Mouse (Mus musculus) spleen, adult 2 months (tissue): ENCODE results near the gene Stam. TPM values are rescaled to one million over a fixed set of nuclear protein-coding genes. Genes with fewer than 3 reads are reported as not detected.
A peak's percentile ranks its signal among the peaks of the same experiment; 100 is the strongest.

Experiments used
- DNase-seq, 2 experiments: peaks; one replicate each; pipeline versions ENCODE4 v3.0.0 to v3.0.0-alpha.2; 2012 to 2021; ENCODE audit warnings: low spot score in 2 of 2, low read depth in 1 of 2
- H3K27ac ChIP-seq: fragments of 200-500 bp; 2 replicates; pipeline ENCODE4 v1.5.1; 2012; ENCODE audit warnings: low read length, inconsistent platforms; ENCODE audit not compliant: insufficient read depth
- H3K27me3 ChIP-seq: fragments of 200-500 bp; 2 replicates; pipeline ENCODE4 v1.6.1; 2012; ENCODE audit warnings: mild to moderate bottlenecking, moderate library complexity, low read length, inconsistent platforms; ENCODE audit not compliant: control insufficient read depth, insufficient read depth
- H3K36me3 ChIP-seq: fragments of 200-500 bp; 2 replicates; pipeline ENCODE4 v1.6.1; 2012; ENCODE audit warnings: mild to moderate bottlenecking, low read length, inconsistent platforms; ENCODE audit not compliant: control insufficient read depth, insufficient read depth
- H3K4me1 ChIP-seq: fragments of 200-500 bp; 2 replicates; pipeline ENCODE4 v1.6.1; 2011; ENCODE audit warnings: inconsistent platforms; ENCODE audit not compliant: control insufficient read depth, insufficient read depth, insufficient read length
- H3K4me3 ChIP-seq: fragments of 200-500 bp; 2 replicates; pipeline ENCODE4 v1.5.1; 2011; ENCODE audit warnings: mild to moderate bottlenecking, inconsistent platforms; ENCODE audit not compliant: insufficient read depth, insufficient read length; ENCODE audit errors: extremely low read depth
- CTCF ChIP-seq: fragments of 200-500 bp; IDR thresholded peaks from 2 replicates; pipeline ENCODE4 v1.5.1; 2011; ENCODE audit warnings: mild to moderate bottlenecking, inconsistent platforms; ENCODE audit not compliant: insufficient read depth, insufficient read length, insufficient replicate concordance; ENCODE audit errors: extremely low read depth
- POLR2A ChIP-seq: fragments of 200-500 bp; IDR thresholded peaks from 2 replicates; pipeline ENCODE4 v1.6.1; 2011; ENCODE audit warnings: low read depth, low read length, inconsistent platforms
- WGBS: fragments of 180-500 bp; shearing (Covaris S2); methylation state at CpG from one replicate; pipeline ENCODE4 v1.1.7; 2018; 5-methylcytosine and 5-hydroxymethylcytosine counted together
- polyA plus RNA-seq: library from polyadenylated mRNA; depleted of rRNA; stranded (reverse); fragments of >200 nt; gene quantifications from 2 replicates; pipeline ENCODE4 v1.2.3, GENCODE M21; 2012

Stam gene
- polyA plus RNA-seq, 1 experiment = 7.2 TPM

GRCm38 (mm10) chr2:14126387-14126786 lies 52.5 kb downstream of the Stam start:
- DNase-seq = no peak
- Histone ChIP-seq H3K36me3 (peaks cover 4% of the 10 kb centered on the region), H3K4me1 (no peaks in the 10 kb centered on the region; the same call in none of the 2 replicates), H3K27ac (no peak overlapping the region), H3K27me3 (no peaks in the 10 kb centered on the region), H3K4me3 (no peak overlapping the region)
- WGBS = 91% methylated on average over 6 of the region's 6 CpGs
- TF ChIP-seq CTCF (no peak), POLR2A (no peak)

DNA sequence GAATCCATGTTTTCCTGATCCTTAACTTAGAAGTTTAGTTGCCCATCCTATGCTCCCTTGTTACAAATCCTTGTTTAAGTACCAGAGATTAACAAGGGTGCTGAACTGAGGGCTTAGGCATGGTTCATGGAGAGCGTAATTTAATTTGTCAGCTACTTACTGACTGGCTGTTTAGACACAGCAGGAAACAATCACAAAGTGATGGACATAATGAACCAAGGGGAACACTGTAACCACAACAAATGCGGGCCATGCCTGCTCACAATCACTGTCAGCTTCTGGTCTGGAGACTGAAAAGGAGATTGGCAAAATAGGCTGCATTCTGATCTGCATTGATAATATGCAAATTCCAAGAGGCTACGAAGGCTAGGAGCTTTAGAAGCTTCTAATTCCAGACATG lies 53.7 kb downstream of the Stam start:
- no peaks in the 10 kb centered on the region; the same call in none of the 2 replicates for H3K4me1 ChIP-seq
- 88% methylated on average over 3 of the region's 3 CpGs for WGBS

GRCm38 (mm10) chr2:14130641-14131339 lies 56.9 kb downstream of the Stam start:
- Histone ChIP-seq H3K4me1 (no peaks in the 10 kb centered on the region; the same call in none of the 2 replicates), H3K4me3 (peak overlapping the region; percentile 39), H3K27me3 (no peaks in the 10 kb centered on the region), H3K36me3 (peaks cover 2% of the 10 kb centered on the region; the same call in 1 of the 2 replicates), H3K27ac (no peak overlapping the region)
- TF ChIP-seq POLR2A (no peak), CTCF (no peak)
- 12% methylated on average over 12 of the region's 12 CpGs for WGBS
- DNase-seq = peak in 1 of 2 experiments; percentile 9

More for the DNA sequence above, 53.7 kb downstream of the Stam start:
- H3K27me3 ChIP-seq = no peaks in the 10 kb centered on the region
- TF ChIP-seq CTCF (no peak), POLR2A (no peak)
- peaks cover 4% of the 10 kb centered on the region for H3K36me3 ChIP-seq
- H3K4me3 ChIP-seq = no peak overlapping the region
- DNase-seq = no peak
- H3K27ac ChIP-seq = no peak overlapping the region

GRCm38 (mm10) chr2:14132468-14133326 lies 58.8 kb downstream of the Stam start:
- DNase-seq = no peak
- 86% methylated on average over 4 of the region's 4 CpGs for WGBS
- no peak overlapping the region for H3K27ac ChIP-seq
- H3K4me3 ChIP-seq = no peak overlapping the region
- H3K27me3 ChIP-seq = no peaks in the 10 kb centered on the region
- H3K4me1 ChIP-seq = no peaks in the 10 kb centered on the region; the same call in none of the 2 replicates
- TF ChIP-seq POLR2A (no peak), CTCF (no peak)
- peaks cover 2% of the 10 kb centered on the region; the same call in 1 of the 2 replicates for H3K36me3 ChIP-seq

GRCm38 (mm10) chr2:14136906-14137305 lies 63.0 kb downstream of the Stam start:
- 70% methylated on average over 3 of the region's 3 CpGs for WGBS
- no peak for TF ChIP-seq POLR2A
- TF ChIP-seq CTCF = no peak
- Histone ChIP-seq H3K27me3 (no peaks in the 10 kb centered on the region), H3K4me1 (no peaks in the 10 kb centered on the region), H3K4me3 (no peak overlapping the region), H3K27ac (no peak overlapping the region), H3K36me3 (peaks cover 7% of the 10 kb centered on the region; the same call in 1 of the 2 replicates)
- DNase-seq = no peak

DNA sequence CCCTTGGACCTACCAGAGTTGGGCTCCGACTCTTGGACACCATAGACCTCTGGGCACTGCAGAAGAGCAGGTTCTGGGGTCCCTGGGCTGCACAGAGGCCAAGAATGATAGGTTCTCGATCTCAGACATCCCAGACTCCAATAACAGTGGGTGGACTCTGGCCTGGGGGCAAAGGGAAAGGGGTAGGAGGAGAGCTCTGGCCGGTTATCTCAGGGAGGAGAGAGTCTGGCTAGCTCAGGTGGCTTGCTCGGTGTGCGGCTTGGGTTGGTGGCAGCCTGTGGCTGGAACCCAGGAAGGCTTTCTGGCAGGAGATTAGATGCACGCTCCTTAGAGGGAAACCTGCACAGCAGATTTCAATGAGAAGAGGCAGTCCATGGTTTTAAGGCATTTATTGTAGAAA lies 65.7 kb downstream of the Stam start:
- Histone ChIP-seq H3K36me3 (peaks cover 13% of the 10 kb centered on the region), H3K4me1 (no peaks in the 10 kb centered on the region), H3K4me3 (no peak overlapping the region), H3K27ac (no peak overlapping the region), H3K27me3 (no peaks in the 10 kb centered on the region)
- DNase-seq = no peak
- 92% methylated on average over 6 of the region's 6 CpGs for WGBS
- TF ChIP-seq POLR2A = no peak
- TF ChIP-seq CTCF = no peak

GRCm38 (mm10) chr2:14140044-14140443 lies 66.1 kb downstream of the Stam start:
- Histone ChIP-seq H3K4me1 (no peaks in the 10 kb centered on the region), H3K4me3 (no peak overlapping the region), H3K36me3 (peaks cover 13% of the 10 kb centered on the region), H3K27ac (no peak overlapping the region), H3K27me3 (no peaks in the 10 kb centered on the region)
- 93% methylated on average over 2 of the region's 2 CpGs for WGBS
- TF ChIP-seq CTCF = no peak
- no peak for TF ChIP-seq POLR2A
- no peak for DNase-seq
